Mouse (Mus musculus) hematopoietic stem cell, adult 5-6 weeks (primary cell): ENCODE data around the gene Pax2. TPM values are rescaled to one million over a fixed set of nuclear protein-coding genes. Genes with fewer than 3 reads are reported as not detected.

Experiments
- ATAC-seq, 2 experiments: fragments of 125-278 bp in 1 of 2; replicated peaks in 1 of 2; 2 replicates each; pipeline ENCODE4 v1.8.0; 2016 to 2017; ENCODE audit warnings: inconsistent platforms in 2 of 2, mild to moderate bottlenecking in 2 of 2, moderate number of reproducible peaks in 2 of 2, low read depth in 1 of 2, moderate TSS enrichment in 1 of 2; ENCODE audit not compliant: low FRiP score in 2 of 2, poor library complexity in 2 of 2, severe bottlenecking in 2 of 2, insufficient read depth in 1 of 2, low TSS enrichment in 1 of 2
- total RNA-seq: library from RNA; stranded (forward); fragments of 172-1452, 232-1000 nt; gene quantifications from 2 replicates; pipeline ENCODE4 v1.2.3, GENCODE M21; 2017

Gene Pax2
- total RNA-seq, 1 experiment from 2014 or later: not detected

DNA sequence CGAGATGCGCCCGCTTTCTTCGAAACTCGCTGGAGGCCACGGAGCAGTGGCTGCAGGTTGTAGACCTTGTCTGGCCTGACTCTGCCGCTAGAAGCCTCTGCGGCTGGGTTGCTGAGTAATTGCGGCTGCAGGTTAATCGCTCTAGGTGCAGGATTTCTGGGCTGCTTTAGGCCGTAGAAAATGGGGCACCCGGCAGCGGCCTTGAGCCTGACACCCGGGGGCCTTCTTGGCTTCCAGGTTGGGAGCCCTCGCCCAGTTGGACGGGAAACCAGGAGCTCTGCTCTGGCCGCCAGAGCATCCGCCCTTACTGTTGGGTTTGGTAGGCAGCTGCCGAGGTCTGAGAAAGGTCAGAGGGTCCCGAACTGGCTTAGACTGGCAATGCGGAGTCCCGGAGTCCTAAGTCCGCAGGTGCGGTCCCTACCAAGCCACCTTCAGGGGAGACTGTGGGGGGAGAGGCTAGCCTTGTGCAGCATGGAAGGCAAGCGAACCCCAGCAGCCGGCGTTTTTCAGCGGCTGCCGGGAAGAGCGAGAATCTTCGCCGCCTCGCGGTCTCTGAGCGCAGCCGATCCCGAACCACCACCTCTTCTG, 3.8 kb downstream of the Pax2 start:
- no peak for ATAC-seq

- no peak for ATAC-seq
Measured at GRCm38 (mm10) chr19:44760259-44761131, 4.7 kb downstream of the Pax2 start.

GRCm38 (mm10) chr19:44762121-44762621, 6.3 kb downstream of the Pax2 start:
- no peak for ATAC-seq

DNA sequence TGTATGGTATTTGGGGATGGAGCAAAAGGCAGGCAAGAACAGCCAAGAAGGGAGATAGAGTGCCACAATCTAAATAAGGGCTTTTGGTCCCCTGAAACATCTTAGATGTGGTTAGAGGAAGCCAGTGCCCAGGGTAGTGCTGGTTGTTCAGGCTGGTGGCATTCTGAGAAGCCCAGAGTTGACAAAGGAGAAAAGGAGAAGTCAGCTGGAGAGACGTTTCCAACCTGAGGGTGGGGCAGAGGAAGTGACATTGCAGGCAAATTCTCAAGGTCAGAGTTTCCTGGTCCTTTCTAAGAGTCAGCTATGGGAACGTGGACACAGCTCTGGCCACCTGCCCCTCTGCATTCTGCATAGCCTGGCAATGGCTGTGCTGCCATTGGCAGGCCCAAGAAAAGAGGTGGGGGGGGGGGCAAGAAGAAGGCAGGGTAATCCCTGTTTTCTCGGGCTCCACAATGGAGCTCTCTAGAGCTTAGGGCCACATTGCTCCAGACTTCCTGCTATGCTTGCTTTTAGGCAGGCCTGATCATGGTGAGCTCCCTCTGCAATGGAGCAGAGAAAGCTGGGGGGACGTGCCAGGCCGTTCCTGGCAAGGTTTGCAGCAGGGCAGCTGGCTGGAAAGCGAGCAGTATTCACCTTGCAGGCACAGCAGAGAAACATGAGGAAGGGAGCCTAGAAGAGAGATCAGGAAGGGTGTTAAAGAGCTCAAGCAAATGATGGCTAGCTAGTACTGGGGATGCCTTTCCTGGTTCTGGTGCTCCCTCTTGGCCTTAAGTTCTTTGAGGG, 14.6 kb downstream of the Pax2 start:
- ATAC-seq: peak; percentile 48 to 53; a peak in 2 of 4 replicates

GRCm38 (mm10) chr19:44771499-44771898, 15.7 kb downstream of the Pax2 start:
- ATAC-seq: no peak

GRCm38 (mm10) chr19:44781987-44782386, 26.1 kb downstream of the Pax2 start:
- no peak for ATAC-seq

DNA sequence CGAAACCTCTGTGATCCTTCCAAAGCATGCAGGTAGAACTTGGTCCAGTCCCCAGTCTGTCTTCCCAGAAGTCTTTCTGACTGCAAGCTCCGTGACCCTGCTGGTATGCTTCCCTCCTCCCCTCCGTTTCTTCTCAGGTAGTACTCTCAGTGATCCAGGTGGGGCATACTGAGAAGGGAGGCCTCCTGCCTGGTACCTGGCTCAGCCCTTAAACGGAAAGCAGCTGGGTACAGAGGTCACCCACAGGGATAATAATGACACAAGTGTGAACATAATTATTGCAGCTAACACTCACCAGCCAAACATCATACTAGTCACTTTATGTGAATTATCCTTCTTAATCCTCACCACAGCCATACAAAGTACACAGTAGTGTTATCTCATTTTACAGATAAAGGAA, 28.5 kb downstream of the Pax2 start:
- no peak for ATAC-seq

DNA sequence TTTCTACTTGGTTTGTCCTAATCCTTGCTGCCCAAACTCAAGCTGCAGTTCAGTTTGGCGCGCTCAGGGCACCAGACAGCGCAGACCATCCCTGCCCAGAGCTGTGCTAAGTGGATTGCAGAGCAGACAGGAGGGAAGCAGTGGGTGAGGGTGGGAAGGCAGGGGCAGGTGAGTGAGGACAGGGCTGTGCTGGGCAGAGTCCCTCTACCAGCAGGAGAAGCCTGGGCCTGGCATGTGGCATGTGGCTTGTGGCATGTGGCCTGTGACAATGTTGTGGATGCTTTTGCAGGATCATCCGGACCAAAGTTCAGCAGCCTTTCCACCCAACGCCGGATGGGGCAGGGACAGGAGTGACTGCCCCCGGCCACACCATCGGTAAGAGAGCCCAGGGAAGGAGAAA, 32.6 kb downstream of the Pax2 start:
- no peak for ATAC-seq

- ATAC-seq: no peak
Measured at GRCm38 (mm10) chr19:44791981-44792380, 36.1 kb downstream of the Pax2 start.

DNA sequence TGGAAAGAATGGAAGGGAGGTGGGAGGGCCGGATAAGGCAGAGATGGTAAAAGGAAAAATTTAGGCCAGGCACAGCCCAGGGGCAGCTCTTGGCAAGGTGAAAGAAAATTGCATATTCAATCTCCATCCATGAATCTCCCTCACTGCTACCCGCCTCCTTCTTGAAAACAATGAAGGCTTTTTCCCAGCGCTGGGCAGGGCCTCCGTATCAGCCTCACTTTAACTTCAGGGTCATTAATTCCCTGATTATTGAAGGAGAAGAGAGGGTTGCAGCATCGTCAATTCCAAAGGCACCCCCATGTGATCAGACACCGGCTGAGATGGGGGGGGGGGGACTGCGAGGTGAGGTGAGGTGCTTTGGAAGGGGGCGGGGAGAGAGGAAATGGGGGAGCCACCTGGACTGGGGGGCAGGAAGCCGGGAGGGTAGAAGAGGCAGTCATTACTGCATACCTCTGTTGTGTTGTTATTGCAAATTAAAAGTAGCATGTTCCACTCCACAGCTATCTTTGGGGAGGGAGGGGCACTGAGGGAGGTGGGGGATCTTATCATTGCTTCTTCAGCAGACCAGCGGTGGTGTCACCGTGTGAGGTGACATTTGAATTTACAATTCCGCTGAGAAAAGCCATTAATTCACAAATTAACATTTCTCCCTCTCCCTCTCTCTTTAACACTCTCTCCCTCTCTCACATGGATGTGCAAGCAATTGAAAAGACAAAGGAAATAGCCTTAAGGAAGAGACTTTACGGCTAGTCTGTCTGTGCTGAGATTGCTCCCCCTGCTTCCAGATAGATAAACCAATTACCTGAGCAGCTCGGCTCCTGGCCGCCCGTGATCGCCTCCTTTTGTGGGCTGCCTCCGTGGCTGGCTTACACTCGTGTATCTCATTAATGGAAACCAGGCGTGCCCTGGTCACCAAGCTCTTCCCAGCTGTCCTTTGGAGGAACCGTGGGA, 41.5 kb downstream of the Pax2 start:
- ATAC-seq: no peak

DNA sequence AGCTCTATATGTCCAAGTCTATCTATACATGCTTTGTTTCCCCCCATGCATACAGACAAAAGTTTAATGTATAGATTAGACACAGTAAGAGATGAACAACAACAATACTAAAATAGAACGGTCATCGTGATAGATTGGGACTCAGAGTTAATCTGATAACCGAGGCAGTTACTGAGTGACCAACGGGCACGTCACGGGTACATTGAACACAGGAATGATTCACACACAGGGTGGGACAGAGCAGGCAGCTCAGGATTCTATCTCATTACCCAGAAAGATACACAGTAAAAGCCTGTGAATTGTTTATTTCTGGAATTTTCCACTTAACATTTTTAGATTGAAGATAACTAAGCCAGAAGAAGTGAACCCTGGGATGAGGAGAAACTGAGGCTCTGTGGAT, 42.9 kb downstream of the Pax2 start:
- no peak for ATAC-seq

GRCm38 (mm10) chr19:44799156-44799555, 43.3 kb downstream of the Pax2 start:
- no peak for ATAC-seq

GRCm38 (mm10) chr19:44800327-44800726, 44.5 kb downstream of the Pax2 start:
- no peak for ATAC-seq

DNA sequence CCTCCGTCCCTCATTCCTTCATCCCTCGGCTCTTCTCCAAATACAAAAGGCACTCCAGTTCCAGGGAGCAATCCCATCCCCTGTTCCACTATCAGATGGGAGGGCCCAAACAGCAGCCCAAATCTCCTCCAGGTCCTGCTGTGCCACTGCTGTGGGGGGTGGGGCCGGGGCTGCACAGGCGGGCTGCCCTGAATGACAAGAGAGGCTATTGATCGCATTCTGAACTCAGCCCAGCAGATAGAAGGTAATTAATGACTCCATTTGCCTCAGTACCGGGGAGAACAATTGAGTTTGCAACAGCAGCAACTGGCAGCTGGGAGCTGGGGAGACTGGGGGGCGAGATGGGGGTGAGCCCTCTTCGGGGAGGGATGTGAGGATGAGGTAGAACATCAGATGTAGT, 52.9 kb downstream of the Pax2 start:
- no peak for ATAC-seq

DNA sequence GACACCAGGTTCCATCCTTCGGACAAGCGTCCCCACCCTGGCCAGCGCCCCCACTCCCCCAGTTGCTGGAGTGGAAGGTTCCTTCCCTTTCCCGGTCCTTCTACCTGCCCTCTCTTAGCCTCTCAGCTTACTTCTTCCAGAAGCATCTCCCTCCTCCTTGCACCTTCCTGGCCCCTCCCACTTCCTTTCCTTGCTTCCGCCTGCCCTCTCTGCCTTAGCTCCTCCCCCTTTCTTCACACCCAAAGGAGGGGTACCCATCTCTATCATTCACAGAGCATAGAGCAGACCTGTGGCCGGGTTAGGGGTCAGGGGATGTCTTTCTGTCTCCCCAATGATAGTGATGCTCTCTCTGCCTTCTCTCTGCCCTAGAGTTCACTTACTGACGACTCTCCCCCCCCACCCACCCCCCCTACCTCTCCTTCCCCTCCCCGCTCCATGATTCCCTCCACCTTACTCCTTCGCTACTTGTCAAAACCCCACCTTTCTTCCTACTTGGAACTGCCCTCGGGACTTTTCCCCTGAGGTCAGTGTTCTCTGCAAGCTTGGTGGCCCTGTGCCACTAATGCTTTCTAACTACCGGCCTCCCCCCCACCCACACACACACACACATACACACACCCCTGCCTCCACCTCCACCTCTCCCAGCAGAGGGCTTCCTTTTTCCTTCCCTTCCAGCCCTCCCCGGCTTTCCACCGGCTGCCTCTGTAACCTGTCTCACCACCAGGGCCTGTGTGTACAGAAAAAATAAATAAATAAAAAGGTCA, 57.0 kb downstream of the Pax2 start:
- ATAC-seq: no peak

DNA sequence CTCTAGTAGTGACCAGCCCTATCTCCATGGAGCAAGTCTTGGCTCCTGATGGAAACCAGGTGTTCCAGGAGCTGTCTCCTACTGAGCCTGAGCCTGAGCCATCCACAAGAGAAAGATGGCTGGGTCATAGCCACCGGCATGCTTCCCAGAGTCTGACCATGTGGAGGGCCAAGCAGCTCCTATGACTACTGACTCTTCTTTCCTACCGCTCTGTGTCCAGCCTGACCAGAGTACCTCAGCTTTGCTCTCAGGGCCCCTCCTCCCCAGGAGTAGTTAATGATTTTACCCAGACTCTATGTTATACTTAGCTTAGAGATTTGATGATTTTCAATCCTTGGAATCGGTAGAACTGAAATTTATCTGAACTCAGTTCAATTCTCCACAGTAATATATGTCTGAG, 59.3 kb downstream of the Pax2 start:
- no peak for ATAC-seq
